Mouse (Mus musculus): ENCODE measurements around the gene Bpi.

DNA sequence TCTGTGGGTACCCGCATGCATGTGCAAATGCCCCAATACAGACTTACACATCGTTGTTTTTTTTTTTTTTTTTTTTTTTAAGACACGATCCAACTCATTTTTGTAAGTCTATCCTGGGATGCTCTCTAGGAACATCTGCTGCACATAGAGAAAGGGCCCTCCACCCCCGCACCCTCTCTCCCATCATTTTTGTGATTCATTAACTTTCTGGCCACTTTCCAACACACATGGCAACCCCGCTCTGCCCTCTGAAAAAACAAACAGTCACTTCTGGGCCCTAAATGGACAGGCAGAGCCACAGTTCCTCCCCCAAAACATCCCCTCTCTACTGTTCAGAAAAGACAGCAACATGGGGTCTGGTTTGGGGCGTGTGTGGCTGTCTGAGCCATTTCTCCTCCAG, 27.8 kb downstream of the Bpi start:
- TF ChIP-seq PAX5 (IDR thresholded peaks at IDR 0.05; ENCODE audit: low read length) (no peak), MAX (IDR thresholded peaks at IDR 0.05; ENCODE audit: low read length) (no peak)

Measured in CH12.LX (cell line).